Mouse (Mus musculus): ENCODE results near the gene Nsun5. TPM values are rescaled to one million over a fixed set of nuclear protein-coding genes. Genes with fewer than 3 reads are reported as not detected.

The Nsun5 gene
- 12.1 and 14.4 TPM in 2 replicates for polyA plus RNA-seq (2015; fragmentation: Nextera tagmentation; extraction: Ambion mirVana)

GRCm38 (mm10) chr5:135369787-135370654, at the start of gene Nsun5:
Gene Nsun5, plus strand, starts transcription at chr5:135369953.
- WGBS (ENCODE audit: insufficient replicate concordance), result under 1% methylated on average over 63 of the region's 64 CpGs
- Histone ChIP-seq H3K4me3 (ENCODE audit: low read depth, low read length) (peak within 1 kb of the TSS; percentile 90), H3K9ac (ENCODE audit: low read depth, low read length) (peak within 1 kb of the TSS; percentile 91), H3K9me3 (replicated peaks; ENCODE audit: control insufficient read depth, low read length) (no peaks in the 10 kb centered on the region), H3K27me3 (ENCODE audit: control insufficient read depth, insufficient read depth, low read depth, low read length) (no peaks in the 10 kb centered on the region), H3K4me1 (ENCODE audit: control insufficient read depth, low read depth, low read length) (peaks cover 14% of the 10 kb centered on the region), H3K4me2 (ENCODE audit: low read depth, low read length) (peak within 1 kb of the TSS; percentile 93), H3K27ac (ENCODE audit: low read length) (peak within 1 kb of the TSS; percentile 84), H3K36me3 (ENCODE audit: control insufficient read depth, insufficient read depth) (peaks cover 19% of the 10 kb centered on the region)
- ATAC-seq (ENCODE audit: low read depth), result peak; percentile 84

- no peak overlapping the region for H3K4me3 ChIP-seq (ENCODE audit: low read depth, low read length)
- no peak overlapping the region for H3K4me2 ChIP-seq (ENCODE audit: low read depth, low read length)
- no peaks in the 10 kb centered on the region for H3K27me3 ChIP-seq (ENCODE audit: control insufficient read depth, insufficient read depth, low read depth, low read length)
- no peak overlapping the region for H3K27ac ChIP-seq (ENCODE audit: low read length)
- H3K9ac ChIP-seq (ENCODE audit: low read depth, low read length), result no peak overlapping the region
- 76% methylated on average over 1 of the region's 1 CpGs for WGBS (ENCODE audit: insufficient replicate concordance)
- ATAC-seq (ENCODE audit: low read depth), result no peak
- H3K4me1 ChIP-seq (ENCODE audit: control insufficient read depth, low read depth, low read length), result no peaks in the 10 kb centered on the region
- H3K9me3 ChIP-seq (replicated peaks; ENCODE audit: control insufficient read depth, low read length), result no peaks in the 10 kb centered on the region
- H3K36me3 ChIP-seq (ENCODE audit: control insufficient read depth, insufficient read depth), result no peaks in the 10 kb centered on the region
Measured at GRCm38 (mm10) chr5:135322197-135322596, 47.6 kb upstream of the Nsun5 start.

DNA sequence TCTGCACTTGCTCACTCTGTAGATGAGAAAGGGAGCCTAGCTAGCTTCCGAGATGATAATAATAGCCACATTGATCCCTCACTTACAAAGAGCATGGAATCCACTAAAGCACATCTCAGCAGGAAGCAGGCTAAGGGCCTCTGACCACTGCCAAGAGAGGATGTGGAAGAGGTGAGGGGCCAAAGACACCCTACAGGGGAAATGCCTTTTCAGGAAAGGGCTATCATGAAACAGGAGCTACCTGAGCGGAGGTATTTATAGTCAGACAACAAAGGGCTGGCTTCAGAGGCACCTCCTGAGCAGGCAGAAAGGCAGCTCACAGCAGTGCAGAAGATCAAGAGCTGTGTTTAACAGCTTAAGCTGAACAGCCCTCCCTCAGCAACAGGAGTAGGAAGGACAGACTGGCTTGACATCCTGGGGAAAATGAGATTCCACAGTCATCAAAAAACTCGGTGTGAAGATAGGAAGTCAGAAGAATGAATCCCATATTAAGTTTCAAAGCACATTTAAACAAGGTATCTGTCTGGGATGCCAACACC, 43.6 kb upstream of the Nsun5 start:
- 34% methylated on average over 3 of the region's 3 CpGs for WGBS (ENCODE audit: insufficient replicate concordance)
- Histone ChIP-seq H3K9ac (ENCODE audit: low read depth, low read length) (no peak overlapping the region), H3K4me2 (ENCODE audit: low read depth, low read length) (no peak overlapping the region), H3K27me3 (ENCODE audit: control insufficient read depth, insufficient read depth, low read depth, low read length) (no peaks in the 10 kb centered on the region), H3K4me3 (ENCODE audit: low read depth, low read length) (no peak overlapping the region), H3K9me3 (replicated peaks; ENCODE audit: control insufficient read depth, low read length) (no peaks in the 10 kb centered on the region), H3K27ac (ENCODE audit: low read length) (no peak overlapping the region), H3K36me3 (ENCODE audit: control insufficient read depth, insufficient read depth) (no peaks in the 10 kb centered on the region), H3K4me1 (ENCODE audit: control insufficient read depth, low read depth, low read length) (no peaks in the 10 kb centered on the region)
- no peak for ATAC-seq (ENCODE audit: low read depth)

DNA sequence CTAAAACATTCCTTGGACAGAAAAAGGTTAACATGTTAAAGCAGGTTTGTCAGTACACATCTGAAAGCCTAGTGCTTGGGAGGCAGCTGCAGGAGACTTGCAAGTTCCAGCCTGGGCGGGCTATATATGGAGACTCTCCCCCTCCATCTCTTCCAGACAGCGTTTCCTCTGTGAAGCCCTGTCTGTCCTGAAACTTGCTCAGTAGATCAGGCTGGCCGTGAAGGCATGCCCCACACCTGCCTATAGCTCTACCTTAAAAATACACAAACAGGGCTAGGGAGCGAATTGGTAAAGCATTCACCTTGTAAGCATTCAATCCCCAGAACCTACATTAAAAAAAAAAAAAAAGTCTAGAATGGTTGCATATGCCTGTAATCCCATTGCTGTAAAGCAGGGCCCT, 40.3 kb upstream of the Nsun5 start:
- Histone ChIP-seq H3K9ac (ENCODE audit: low read depth, low read length) (no peak overlapping the region), H3K4me3 (ENCODE audit: low read depth, low read length) (no peak overlapping the region), H3K27me3 (ENCODE audit: control insufficient read depth, insufficient read depth, low read depth, low read length) (no peaks in the 10 kb centered on the region), H3K36me3 (ENCODE audit: control insufficient read depth, insufficient read depth) (no peaks in the 10 kb centered on the region), H3K9me3 (replicated peaks; ENCODE audit: control insufficient read depth, low read length) (no peaks in the 10 kb centered on the region), H3K4me2 (ENCODE audit: low read depth, low read length) (no peak overlapping the region), H3K4me1 (ENCODE audit: control insufficient read depth, low read depth, low read length) (no peaks in the 10 kb centered on the region), H3K27ac (ENCODE audit: low read length) (no peak overlapping the region)
- 53% methylated on average over 4 of the region's 4 CpGs for WGBS (ENCODE audit: insufficient replicate concordance)
- ATAC-seq (ENCODE audit: low read depth), result no peak

- no peaks in the 10 kb centered on the region for H3K36me3 ChIP-seq (ENCODE audit: control insufficient read depth, insufficient read depth)
- H3K4me2 ChIP-seq (ENCODE audit: low read depth, low read length), result no peak overlapping the region
- no peak overlapping the region for H3K27ac ChIP-seq (ENCODE audit: low read length)
- H3K27me3 ChIP-seq (ENCODE audit: control insufficient read depth, insufficient read depth, low read depth, low read length), result no peaks in the 10 kb centered on the region
- no peaks in the 10 kb centered on the region for H3K4me1 ChIP-seq (ENCODE audit: control insufficient read depth, low read depth, low read length)
- no peaks in the 10 kb centered on the region for H3K9me3 ChIP-seq (replicated peaks; ENCODE audit: control insufficient read depth, low read length)
- no peak overlapping the region for H3K9ac ChIP-seq (ENCODE audit: low read depth, low read length)
- 71% methylated on average over 5 of the region's 5 CpGs for WGBS (ENCODE audit: insufficient replicate concordance)
- no peak overlapping the region for H3K4me3 ChIP-seq (ENCODE audit: low read depth, low read length)
- no peak for ATAC-seq (ENCODE audit: low read depth)
Measured at GRCm38 (mm10) chr5:135330201-135330600, 39.6 kb upstream of the Nsun5 start.

DNA sequence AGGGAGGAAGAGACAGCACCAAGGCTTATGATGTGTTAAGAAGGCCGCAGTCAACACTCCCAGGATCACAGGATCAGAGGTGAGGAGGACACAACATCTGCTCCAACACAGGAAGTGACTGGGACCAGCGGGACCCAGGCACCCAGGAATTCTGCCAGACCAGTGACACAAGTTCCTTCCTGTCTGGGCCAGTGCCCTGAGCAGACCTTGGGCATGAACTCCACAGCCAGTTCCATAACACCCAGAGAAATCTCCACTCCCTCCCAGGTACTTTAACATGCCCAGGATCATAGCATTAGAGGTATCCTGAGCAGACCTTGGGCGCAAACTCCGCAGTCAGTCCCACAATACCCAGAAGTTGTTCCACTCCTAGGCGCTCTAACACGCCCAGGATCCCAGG, 38.6 kb upstream of the Nsun5 start:
- Histone ChIP-seq H3K4me1 (ENCODE audit: control insufficient read depth, low read depth, low read length) (no peaks in the 10 kb centered on the region), H3K4me3 (ENCODE audit: low read depth, low read length) (no peak overlapping the region), H3K9ac (ENCODE audit: low read depth, low read length) (no peak overlapping the region), H3K9me3 (replicated peaks; ENCODE audit: control insufficient read depth, low read length) (no peaks in the 10 kb centered on the region), H3K36me3 (ENCODE audit: control insufficient read depth, insufficient read depth) (no peaks in the 10 kb centered on the region), H3K4me2 (ENCODE audit: low read depth, low read length) (no peak overlapping the region), H3K27ac (ENCODE audit: low read length) (no peak overlapping the region), H3K27me3 (ENCODE audit: control insufficient read depth, insufficient read depth, low read depth, low read length) (no peaks in the 10 kb centered on the region)
- ATAC-seq (ENCODE audit: low read depth), result no peak
- 67% methylated on average over 6 of the region's 6 CpGs for WGBS (ENCODE audit: insufficient replicate concordance)

DNA sequence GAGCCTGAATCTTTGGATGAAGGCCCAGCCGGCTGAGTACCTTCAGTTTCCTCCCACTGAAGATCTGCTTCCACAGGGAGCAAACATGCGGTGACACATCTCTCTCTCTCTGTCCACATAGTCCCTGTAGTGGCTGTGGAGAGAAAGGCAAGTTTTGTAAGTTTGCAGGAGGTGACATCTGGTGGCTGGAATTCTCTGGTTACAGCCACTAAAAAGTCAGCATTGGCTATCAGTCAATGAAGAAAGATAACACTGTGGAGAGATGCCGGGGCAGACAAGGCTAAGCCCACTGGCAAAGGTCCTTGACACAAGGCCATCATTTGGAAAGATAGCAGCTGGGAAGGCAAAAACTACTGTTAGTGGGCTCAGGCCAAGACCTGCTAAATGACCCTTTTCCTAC, 32.2 kb upstream of the Nsun5 start:
- H3K4me1 ChIP-seq (ENCODE audit: control insufficient read depth, low read depth, low read length), result no peaks in the 10 kb centered on the region
- no peak for ATAC-seq (ENCODE audit: low read depth)
- H3K27ac ChIP-seq (ENCODE audit: low read length), result no peak overlapping the region
- no peak overlapping the region for H3K9ac ChIP-seq (ENCODE audit: low read depth, low read length)
- H3K4me2 ChIP-seq (ENCODE audit: low read depth, low read length), result no peak overlapping the region
- no peak overlapping the region for H3K4me3 ChIP-seq (ENCODE audit: low read depth, low read length)
- no peaks in the 10 kb centered on the region for H3K27me3 ChIP-seq (ENCODE audit: control insufficient read depth, insufficient read depth, low read depth, low read length)
- H3K36me3 ChIP-seq (ENCODE audit: control insufficient read depth, insufficient read depth), result no peaks in the 10 kb centered on the region
- 47% methylated on average over 3 of the region's 3 CpGs for WGBS (ENCODE audit: insufficient replicate concordance)
- H3K9me3 ChIP-seq (replicated peaks; ENCODE audit: control insufficient read depth, low read length), result no peaks in the 10 kb centered on the region

DNA sequence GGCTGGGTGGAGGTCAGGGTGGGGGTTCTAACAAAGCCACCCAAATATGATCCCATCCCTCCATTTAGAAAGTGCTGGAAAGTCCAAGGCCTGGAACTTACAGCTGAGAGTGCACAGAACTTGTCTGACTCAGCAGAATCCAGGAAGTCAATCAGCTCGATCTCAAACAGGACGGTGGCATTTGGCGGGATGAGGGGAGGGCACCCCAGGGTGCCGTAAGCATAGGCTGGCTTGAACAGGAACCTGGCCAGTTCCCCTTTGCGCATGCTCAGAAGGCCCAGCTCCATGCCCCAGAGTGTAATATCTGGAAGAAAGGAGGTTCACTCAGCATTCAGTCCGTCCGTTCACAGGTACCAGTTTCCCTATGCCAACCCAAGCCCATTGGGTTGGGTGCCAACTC, 23.8 kb upstream of the Nsun5 start:
- Histone ChIP-seq H3K4me1 (ENCODE audit: control insufficient read depth, low read depth, low read length) (no peaks in the 10 kb centered on the region), H3K36me3 (ENCODE audit: control insufficient read depth, insufficient read depth) (no peaks in the 10 kb centered on the region), H3K9me3 (replicated peaks; ENCODE audit: control insufficient read depth, low read length) (no peaks in the 10 kb centered on the region), H3K4me3 (ENCODE audit: low read depth, low read length) (no peak overlapping the region), H3K27me3 (ENCODE audit: control insufficient read depth, insufficient read depth, low read depth, low read length) (no peaks in the 10 kb centered on the region), H3K9ac (ENCODE audit: low read depth, low read length) (no peak overlapping the region), H3K4me2 (ENCODE audit: low read depth, low read length) (no peak overlapping the region), H3K27ac (ENCODE audit: low read length) (no peak overlapping the region)
- WGBS (ENCODE audit: insufficient replicate concordance), result 28% methylated on average over 7 of the region's 7 CpGs
- no peak for ATAC-seq (ENCODE audit: low read depth)

DNA sequence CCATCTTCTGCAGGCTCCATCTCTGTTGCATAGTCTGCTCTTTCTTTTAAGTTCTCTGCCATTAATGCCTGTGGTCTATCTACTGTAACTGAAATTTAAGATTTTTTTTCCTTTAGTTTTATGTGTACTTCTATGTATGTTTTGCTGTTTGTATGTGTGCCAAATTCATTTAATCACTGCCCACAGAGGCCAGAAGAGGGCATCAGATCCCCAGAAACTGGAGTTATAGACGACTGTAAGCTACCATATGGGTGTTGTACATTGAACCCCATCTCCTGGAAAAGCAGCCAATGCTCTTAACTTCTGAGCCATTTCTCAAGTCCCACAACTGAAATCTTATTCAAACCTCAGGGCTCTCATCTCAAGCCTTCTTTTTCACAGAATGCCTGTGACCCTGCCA, 23.3 kb upstream of the Nsun5 start:
- H3K4me3 ChIP-seq (ENCODE audit: low read depth, low read length), result no peak overlapping the region
- H3K27ac ChIP-seq (ENCODE audit: low read length), result no peak overlapping the region
- H3K9ac ChIP-seq (ENCODE audit: low read depth, low read length), result no peak overlapping the region
- H3K27me3 ChIP-seq (ENCODE audit: control insufficient read depth, insufficient read depth, low read depth, low read length), result no peaks in the 10 kb centered on the region
- no peaks in the 10 kb centered on the region for H3K4me1 ChIP-seq (ENCODE audit: control insufficient read depth, low read depth, low read length)
- WGBS (ENCODE audit: insufficient replicate concordance), result 7% methylated on average over 1 of the region's 1 CpGs
- no peaks in the 10 kb centered on the region for H3K9me3 ChIP-seq (replicated peaks; ENCODE audit: control insufficient read depth, low read length)
- H3K36me3 ChIP-seq (ENCODE audit: control insufficient read depth, insufficient read depth), result no peaks in the 10 kb centered on the region
- ATAC-seq (ENCODE audit: low read depth), result no peak
- H3K4me2 ChIP-seq (ENCODE audit: low read depth, low read length), result no peak overlapping the region
